Mouse (Mus musculus) forebrain, postnatal 0 days (tissue): ENCODE data around the gene Bcor. TPM values are rescaled to one million over a fixed set of nuclear protein-coding genes. Genes with fewer than 3 reads are reported as not detected.

Source experiments
- ATAC-seq: fragments of 200-750 bp; cut with Nextera tagmentation; 2 replicates; pipeline ENCODE4 v1.8.0; 2017; ENCODE audit warnings: mild to moderate bottlenecking, moderate library complexity
- DNase-seq: peaks from one replicate; pipeline ENCODE4 v3.0.0-alpha.2; 2015
- H3K27ac ChIP-seq: fragments of 300-500 bp; sonication (generic); 2 replicates; pipeline ENCODE4 v1.5.1; 2014; ENCODE audit warnings: low read depth, mild to moderate bottlenecking, antibody characterized with exemption, low read length, moderate library complexity, mixed read lengths
- H3K27me3 ChIP-seq: fragments of 300-500 bp; sonication (generic); 2 replicates; pipeline ENCODE4 v1.6.1; 2014; ENCODE audit warnings: mild to moderate bottlenecking, low read length, mixed read lengths; ENCODE audit not compliant: insufficient read depth
- H3K36me3 ChIP-seq: fragments of 300-500 bp; sonication (generic); 2 replicates; pipeline ENCODE4 v1.6.1; 2014; ENCODE audit warnings: mild to moderate bottlenecking, moderate library complexity; ENCODE audit not compliant: insufficient read depth
- H3K4me1 ChIP-seq: fragments of 300-500 bp; sonication (generic); 2 replicates; pipeline ENCODE4 v1.6.1; 2014; ENCODE audit warnings: antibody characterized with exemption; ENCODE audit not compliant: insufficient read depth
- H3K4me2 ChIP-seq: fragments of 300-500 bp; sonication (generic); 2 replicates; pipeline ENCODE4 v1.6.1; 2014; ENCODE audit warnings: low read depth, mild to moderate bottlenecking, moderate library complexity
- H3K4me3 ChIP-seq: fragments of 300-500 bp; sonication (generic); 2 replicates; pipeline ENCODE4 v1.5.1; 2014; ENCODE audit warnings: low read depth, low read length, mixed read lengths
- H3K9ac ChIP-seq: fragments of 300-500 bp; sonication (generic); 2 replicates; pipeline ENCODE4 v1.6.1; 2014; ENCODE audit warnings: mild to moderate bottlenecking
- H3K9me3 ChIP-seq: fragments of 300-500 bp; sonication (generic); 2 replicates; pipeline ENCODE4 v1.6.1; 2016; ENCODE audit warnings: low read length
- CTCF ChIP-seq: sonication (generic); IDR thresholded peaks from 2 replicates; pipeline ENCODE4 v1.5.1; 2016; ENCODE audit warnings: antibody characterized with exemption, control low read depth, low read depth
- WGBS: fragments of 180-500 bp; shearing (Covaris S2); extraction: QIAGEN DNeasy Blood & Tissue Kit; methylation state at CpG from one replicate; pipeline ENCODE4 v1.1.7; 2014; 5-methylcytosine and 5-hydroxymethylcytosine counted together
- polyA plus RNA-seq: library from polyadenylated mRNA; unstranded; fragments of >200 nt; fragmentation: Nextera tagmentation; extraction: Ambion mirVana; gene quantifications from 2 replicates; pipeline ENCODE4 v1.2.1, GENCODE M21; 2015
- total RNA-seq: library from RNA; depleted of rRNA; stranded (reverse); fragments of >200 nt; gene quantifications from 2 replicates; pipeline ENCODE4 v1.2.3, GENCODE M21; 2014

The Bcor gene
- total and polyA plus RNA-seq, 2 experiments from 2014 or later = 10.5 to 32.1 TPM

GRCm38 (mm10) chrX:12124571-12124970, 35.6 kb downstream of the Bcor start:
- no peak for ATAC-seq
- Histone ChIP-seq H3K9ac (no peak overlapping the region), H3K9me3 (no peaks in the 10 kb centered on the region), H3K4me2 (no peak overlapping the region), H3K4me1 (no peaks in the 10 kb centered on the region; the same call in 1 of the 2 replicates), H3K27ac (no peak overlapping the region), H3K27me3 (no peaks in the 10 kb centered on the region; the same call in 1 of the 2 replicates), H3K36me3 (no peaks in the 10 kb centered on the region), H3K4me3 (no peak overlapping the region)
- no peak for TF ChIP-seq CTCF
- DNase-seq = no peak
- WGBS = 35% methylated on average over 3 of the region's 3 CpGs

GRCm38 (mm10) chrX:12123687-12124087, 36.5 kb downstream of the Bcor start:
- Histone ChIP-seq H3K36me3 (no peaks in the 10 kb centered on the region), H3K27me3 (no peaks in the 10 kb centered on the region), H3K4me3 (no peak overlapping the region), H3K4me1 (no peaks in the 10 kb centered on the region; the same call in 1 of the 2 replicates), H3K9me3 (no peaks in the 10 kb centered on the region), H3K27ac (no peak overlapping the region), H3K9ac (no peak overlapping the region), H3K4me2 (no peak overlapping the region)
- ATAC-seq (no peak), DNase-seq (no peak)
- no peak for TF ChIP-seq CTCF
- 18% methylated on average over 6 of the region's 6 CpGs for WGBS

GRCm38 (mm10) chrX:12122594-12123331, 37.4 kb downstream of the Bcor start:
- peak; percentile 50 for DNase-seq
- no peak for TF ChIP-seq CTCF
- 20% methylated on average over 21 of the region's 21 CpGs for WGBS

GRCm38 (mm10) chrX:12119476-12119875, 40.7 kb downstream of the Bcor start:
- no peaks in the 10 kb centered on the region for H3K9me3 ChIP-seq
- DNase-seq = no peak
- H3K27ac ChIP-seq = no peak overlapping the region
- H3K36me3 ChIP-seq = no peaks in the 10 kb centered on the region
- H3K27me3 ChIP-seq = no peaks in the 10 kb centered on the region
- H3K9ac ChIP-seq = no peak overlapping the region
- TF ChIP-seq CTCF = no peak
- 59% methylated on average over 1 of the region's 1 CpGs for WGBS
- no peaks in the 10 kb centered on the region for H3K4me1 ChIP-seq
- no peak overlapping the region for H3K4me2 ChIP-seq
- no peak overlapping the region for H3K4me3 ChIP-seq
- no peak for ATAC-seq

More at GRCm38 (mm10) chrX:12122594-12123331, 37.4 kb downstream of the Bcor start:
- H3K27ac ChIP-seq = no peak overlapping the region
- H3K27me3 ChIP-seq = no peaks in the 10 kb centered on the region
- H3K4me2 ChIP-seq = peak overlapping the region; percentile 28
- H3K9me3 ChIP-seq = no peaks in the 10 kb centered on the region
- ATAC-seq = peak; percentile 58
- no peak overlapping the region for H3K4me3 ChIP-seq
- no peaks in the 10 kb centered on the region; the same call in 1 of the 2 replicates for H3K4me1 ChIP-seq
- no peak overlapping the region for H3K9ac ChIP-seq
- H3K36me3 ChIP-seq = no peaks in the 10 kb centered on the region

- Histone ChIP-seq H3K9me3 (no peaks in the 10 kb centered on the region), H3K36me3 (no peaks in the 10 kb centered on the region), H3K27ac (no peak overlapping the region), H3K4me3 (no peak overlapping the region), H3K9ac (no peak overlapping the region), H3K4me2 (no peak overlapping the region), H3K27me3 (no peaks in the 10 kb centered on the region), H3K4me1 (no peaks in the 10 kb centered on the region)
- no peak for TF ChIP-seq CTCF
- DNase-seq (no peak), ATAC-seq (no peak)
- 19% methylated on average over 7 of the region's 7 CpGs for WGBS
Measured at GRCm38 (mm10) chrX:12116128-12116527, 44.0 kb downstream of the Bcor start.

- ATAC-seq (no peak), DNase-seq (no peak)
- Histone ChIP-seq H3K27me3 (no peaks in the 10 kb centered on the region), H3K9me3 (no peaks in the 10 kb centered on the region), H3K4me3 (no peak overlapping the region), H3K4me1 (no peaks in the 10 kb centered on the region), H3K27ac (no peak overlapping the region), H3K4me2 (no peak overlapping the region), H3K36me3 (no peaks in the 10 kb centered on the region), H3K9ac (no peak overlapping the region)
- TF ChIP-seq CTCF = no peak
- WGBS = 80% methylated on average over 4 of the region's 4 CpGs
Measured at GRCm38 (mm10) chrX:12112166-12112565, 48.0 kb downstream of the Bcor start.

GRCm38 (mm10) chrX:12110518-12110917, 49.6 kb downstream of the Bcor start:
- no peaks in the 10 kb centered on the region for H3K4me1 ChIP-seq
- H3K36me3 ChIP-seq = no peaks in the 10 kb centered on the region
- H3K27ac ChIP-seq = no peak overlapping the region
- H3K27me3 ChIP-seq = no peaks in the 10 kb centered on the region
- no peak overlapping the region for H3K4me2 ChIP-seq
- H3K9me3 ChIP-seq = no peaks in the 10 kb centered on the region
- no peak for TF ChIP-seq CTCF
- H3K4me3 ChIP-seq = no peak overlapping the region
- no peak overlapping the region for H3K9ac ChIP-seq
- 93% methylated on average over 6 of the region's 6 CpGs for WGBS
- no peak for ATAC-seq
- no peak for DNase-seq
